Mouse (Mus musculus): ENCODE measurements around the gene Eea1.

DNA sequence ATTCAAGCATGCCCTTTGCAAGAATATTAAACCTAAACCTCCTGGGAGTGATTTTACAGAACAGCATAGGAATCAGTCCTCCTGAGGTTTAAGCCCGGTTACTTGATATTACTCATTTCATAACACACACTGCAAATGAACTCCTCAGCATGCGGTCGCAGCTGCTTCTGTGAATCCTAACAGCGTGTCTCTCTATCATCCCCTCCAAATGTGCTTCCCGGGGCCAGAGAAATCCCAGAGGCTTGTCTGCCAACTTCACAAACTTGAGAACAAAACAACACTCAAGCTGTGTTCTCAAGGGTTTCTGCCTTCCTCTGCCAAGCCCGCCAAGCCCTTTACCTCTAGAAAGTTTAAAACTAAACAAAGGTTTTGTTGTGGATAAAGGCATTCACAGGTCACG, 135.4 kb downstream of the Eea1 start:
- no peak for TF ChIP-seq CTCF (IDR thresholded peaks at IDR 0.05; ENCODE audit: low read depth)
- no peak for TF ChIP-seq EP300 (IDR thresholded peaks at IDR 0.05; ENCODE audit: low read depth)

All from liver, postnatal 0 days (tissue).